Mouse (Mus musculus): ENCODE measurements at regions not wholly inside any gene's neighbourhood (a gene's known extent, or its start where the extent isn't known, plus 50 kb on each side); places are given as distances from the start of the nearest gene placed in this dataset.

- H3K4me1 ChIP-seq (ENCODE audit: control insufficient read depth, insufficient read depth, low read length), result no peaks in the 10 kb centered on the region; the same call in 1 of the 2 replicates
- TF ChIP-seq CTCF (IDR thresholded peaks at IDR 0.05; ENCODE audit: control insufficient read depth, insufficient read depth, low read length) (no peak), POLR2A (IDR thresholded peaks at IDR 0.05; ENCODE audit: borderline replicate concordance, control insufficient read depth, low read depth, low read length) (no peak)
- H3K4me3 ChIP-seq (replicated peaks; ENCODE audit: control insufficient read depth, low read depth, low read length), result no peak overlapping the region
- WGBS, result 51% methylated on average over 5 of the region's 5 CpGs
- no peak overlapping the region for H3K27ac ChIP-seq (ENCODE audit: control insufficient read depth, insufficient read depth, low read depth, low read length, poor library complexity)
These were observed 79.5 kb upstream of the Sdk2 start for GRCm38 (mm10) chr11:114146334-114146733.

GRCm38 (mm10) chr11:114129270-114129669, 62.4 kb upstream of the Sdk2 start:
- WGBS, result 75% methylated on average over 8 of the region's 8 CpGs
- Histone ChIP-seq H3K4me3 (replicated peaks; ENCODE audit: control insufficient read depth, low read depth, low read length) (no peak overlapping the region), H3K27ac (ENCODE audit: control insufficient read depth, insufficient read depth, low read depth, low read length, poor library complexity) (no peak overlapping the region), H3K4me1 (ENCODE audit: control insufficient read depth, insufficient read depth, low read length) (no peaks in the 10 kb centered on the region)
- TF ChIP-seq POLR2A (IDR thresholded peaks at IDR 0.05; ENCODE audit: borderline replicate concordance, control insufficient read depth, low read depth, low read length) (no peak), CTCF (IDR thresholded peaks at IDR 0.05; ENCODE audit: control insufficient read depth, insufficient read depth, low read length) (no peak)

- TF ChIP-seq CTCF (IDR thresholded peaks at IDR 0.05; ENCODE audit: control insufficient read depth, insufficient read depth, low read length), result no peak
- no peak for TF ChIP-seq POLR2A (IDR thresholded peaks at IDR 0.05; ENCODE audit: borderline replicate concordance, control insufficient read depth, low read depth, low read length)
- no peaks in the 10 kb centered on the region for H3K4me1 ChIP-seq (ENCODE audit: control insufficient read depth, insufficient read depth, low read length)
- 78% methylated on average over 8 of the region's 8 CpGs for WGBS
- no peak overlapping the region for H3K4me3 ChIP-seq (replicated peaks; ENCODE audit: control insufficient read depth, low read depth, low read length)
- H3K27ac ChIP-seq (ENCODE audit: control insufficient read depth, insufficient read depth, low read depth, low read length, poor library complexity), result no peak overlapping the region
These were observed 62.0 kb upstream of the Sdk2 start for GRCm38 (mm10) chr11:114128841-114129240.

GRCm38 (mm10) chr11:114127426-114127825, 60.6 kb upstream of the Sdk2 start:
- TF ChIP-seq CTCF (IDR thresholded peaks at IDR 0.05; ENCODE audit: control insufficient read depth, insufficient read depth, low read length) (no peak), POLR2A (IDR thresholded peaks at IDR 0.05; ENCODE audit: borderline replicate concordance, control insufficient read depth, low read depth, low read length) (no peak)
- Histone ChIP-seq H3K27ac (ENCODE audit: control insufficient read depth, insufficient read depth, low read depth, low read length, poor library complexity) (no peak overlapping the region), H3K4me1 (ENCODE audit: control insufficient read depth, insufficient read depth, low read length) (no peaks in the 10 kb centered on the region), H3K4me3 (replicated peaks; ENCODE audit: control insufficient read depth, low read depth, low read length) (no peak overlapping the region)
- 26% methylated on average over 8 of the region's 8 CpGs for WGBS

- 56% methylated on average over 13 of the region's 13 CpGs for WGBS
- Histone ChIP-seq H3K27ac (ENCODE audit: control insufficient read depth, insufficient read depth, low read depth, low read length, poor library complexity) (no peak overlapping the region), H3K4me3 (replicated peaks; ENCODE audit: control insufficient read depth, low read depth, low read length) (no peak overlapping the region), H3K4me1 (ENCODE audit: control insufficient read depth, insufficient read depth, low read length) (no peaks in the 10 kb centered on the region)
- no peak for TF ChIP-seq CTCF (IDR thresholded peaks at IDR 0.05; ENCODE audit: control insufficient read depth, insufficient read depth, low read length)
- no peak for TF ChIP-seq POLR2A (IDR thresholded peaks at IDR 0.05; ENCODE audit: borderline replicate concordance, control insufficient read depth, low read depth, low read length)
These were observed 55.3 kb upstream of the Sdk2 start for GRCm38 (mm10) chr11:114122175-114122574.

GRCm38 (mm10) chr11:114119135-114119534, 52.3 kb upstream of the Sdk2 start:
- Histone ChIP-seq H3K4me3 (replicated peaks; ENCODE audit: control insufficient read depth, low read depth, low read length) (no peak overlapping the region), H3K4me1 (ENCODE audit: control insufficient read depth, insufficient read depth, low read length) (no peaks in the 10 kb centered on the region), H3K27ac (ENCODE audit: control insufficient read depth, insufficient read depth, low read depth, low read length, poor library complexity) (no peak overlapping the region)
- 69% methylated on average over 9 of the region's 9 CpGs for WGBS
- TF ChIP-seq POLR2A (IDR thresholded peaks at IDR 0.05; ENCODE audit: borderline replicate concordance, control insufficient read depth, low read depth, low read length) (no peak), CTCF (IDR thresholded peaks at IDR 0.05; ENCODE audit: control insufficient read depth, insufficient read depth, low read length) (no peak)
